Mouse (Mus musculus): ENCODE data around the gene Cklf.
"Not testable (repeated sequence)": the region's sequence is repeated elsewhere in the genome, so short reads cannot be mapped to it uniquely, and the experiment has no call there.

Cklf gene

DNA sequence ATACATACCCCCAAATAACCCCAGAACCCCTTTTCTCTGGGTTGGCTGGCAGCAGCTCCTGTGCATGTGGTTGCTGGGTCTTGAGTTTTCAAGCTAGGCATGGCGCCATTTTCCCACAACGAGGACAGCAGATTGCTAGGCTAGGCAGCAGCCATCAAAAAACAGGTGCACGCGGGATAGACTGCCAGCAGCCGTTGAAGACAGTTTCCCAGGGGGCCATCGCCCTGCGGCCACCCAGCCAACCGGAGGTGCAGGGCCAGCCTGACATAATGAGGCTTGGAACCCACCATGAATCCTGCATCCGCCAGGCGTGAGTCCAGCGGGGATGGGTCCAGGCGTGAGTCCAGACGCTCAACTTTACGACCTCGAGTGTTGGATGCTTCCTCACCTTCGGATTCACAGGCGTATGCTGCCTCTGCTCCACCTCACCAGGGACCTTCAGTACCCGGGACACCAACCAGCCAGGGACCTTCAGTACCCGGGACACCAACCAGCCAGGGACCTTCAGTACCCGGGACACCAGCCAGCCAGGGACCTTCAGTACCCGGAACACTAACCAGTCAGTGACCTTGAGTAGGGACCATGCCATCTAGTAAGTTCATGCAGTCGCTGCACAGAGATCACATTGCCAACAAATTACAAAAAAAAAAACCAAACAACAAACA is 13.7 kb downstream of the Cklf start:
- DNase-seq (ENCODE audit: low spot score), result not testable (repeated sequence)

- DNase-seq (ENCODE audit: low spot score), result no peak
Measured at GRCm38 (mm10) chr8:104268368-104268767, 17.7 kb downstream of the Cklf start.

- DNase-seq (ENCODE audit: low spot score), result no peak
Measured at GRCm38 (mm10) chr8:104268937-104269440, 18.3 kb downstream of the Cklf start.

- not testable (repeated sequence) for DNase-seq (ENCODE audit: low spot score)
Measured at GRCm38 (mm10) chr8:104293081-104293480, 42.4 kb downstream of the Cklf start, which contains the start of gene Cmtm2a. Cmtm2a (minus strand) TSS chr8:104293181.

GRCm38 (mm10) chr8:104294396-104294795 is 43.7 kb downstream of the Cklf start:
- no peak for DNase-seq (ENCODE audit: low spot score)

DNA sequence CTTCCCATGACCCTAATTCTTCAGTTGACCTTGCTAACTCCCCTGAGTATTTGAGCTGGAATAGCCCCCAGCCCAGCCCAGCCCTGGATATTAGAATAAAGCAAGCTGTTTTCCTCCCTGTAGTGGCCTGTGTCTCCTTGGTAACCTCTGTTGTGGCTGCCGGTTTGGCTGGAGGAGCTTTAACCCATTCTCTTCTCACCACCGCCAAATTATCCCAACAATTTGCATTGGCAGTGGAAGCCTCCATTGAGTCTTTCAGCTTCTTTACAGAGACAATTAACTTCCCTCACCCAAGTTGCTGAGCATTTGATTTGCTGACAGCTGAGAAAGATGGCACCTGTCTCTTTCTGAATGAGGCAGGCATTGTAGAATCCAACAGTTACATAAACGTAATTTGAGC is 50.9 kb downstream of the Cklf start:
- DNase-seq (ENCODE audit: low spot score), result not testable (repeated sequence)

GRCm38 (mm10) chr8:104302536-104302935 is 51.9 kb downstream of the Cklf start:
- not testable (repeated sequence) for DNase-seq (ENCODE audit: low spot score)

DNA sequence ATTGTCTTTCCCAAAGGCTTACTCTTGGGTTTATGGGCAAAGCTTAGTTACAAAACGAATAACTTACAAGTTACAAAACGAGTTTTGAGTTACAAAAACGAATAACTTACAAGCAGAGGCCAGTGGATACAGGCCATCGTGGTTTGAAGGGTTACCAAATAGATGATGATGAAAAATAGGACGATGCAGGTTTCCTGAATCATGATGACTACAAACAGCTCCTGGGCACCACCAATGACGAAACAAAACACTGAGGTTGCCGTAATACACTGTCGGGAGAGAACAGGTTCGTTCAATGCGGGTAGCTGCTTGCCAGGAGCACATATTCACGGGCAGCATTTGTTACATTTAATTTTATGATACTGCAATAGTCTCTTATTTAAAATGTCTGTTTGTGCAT is 54.3 kb downstream of the Cklf start:
- no peak for DNase-seq (ENCODE audit: low spot score)

GRCm38 (mm10) chr8:104308341-104308740 is 57.7 kb downstream of the Cklf start:
- DNase-seq (ENCODE audit: low spot score), result not testable (repeated sequence)

- DNase-seq (ENCODE audit: low spot score), result not testable (repeated sequence)
Measured at GRCm38 (mm10) chr8:104309441-104310155, 58.9 kb downstream of the Cklf start, which contains the start of the genes Gm45711 and Cmtm1. Gm45711 (minus strand) TSS chr8:104310081. Cmtm1 (minus strand) TSS chr8:104310145.

DNA sequence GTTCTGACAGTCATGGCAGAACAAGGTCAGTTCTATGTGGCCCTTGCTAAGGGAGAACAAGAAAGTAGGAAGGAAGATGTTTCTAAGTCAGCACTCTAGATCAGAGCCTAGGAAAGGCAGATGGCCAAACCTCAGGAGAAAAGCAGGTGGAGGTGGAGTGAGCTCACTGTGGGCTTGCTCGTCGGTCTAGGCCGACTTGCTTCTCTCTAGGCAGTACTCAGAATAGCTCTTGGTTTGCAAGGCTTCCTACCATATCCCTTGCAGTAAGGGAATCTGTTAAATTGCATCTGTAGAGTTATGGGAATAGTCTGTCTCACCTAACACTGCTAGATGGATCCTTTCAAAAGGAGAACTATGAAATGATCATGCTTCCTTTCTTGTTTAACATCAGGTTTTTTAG is 61.4 kb downstream of the Cklf start:
- not testable (repeated sequence) for DNase-seq (ENCODE audit: low spot score)

DNA sequence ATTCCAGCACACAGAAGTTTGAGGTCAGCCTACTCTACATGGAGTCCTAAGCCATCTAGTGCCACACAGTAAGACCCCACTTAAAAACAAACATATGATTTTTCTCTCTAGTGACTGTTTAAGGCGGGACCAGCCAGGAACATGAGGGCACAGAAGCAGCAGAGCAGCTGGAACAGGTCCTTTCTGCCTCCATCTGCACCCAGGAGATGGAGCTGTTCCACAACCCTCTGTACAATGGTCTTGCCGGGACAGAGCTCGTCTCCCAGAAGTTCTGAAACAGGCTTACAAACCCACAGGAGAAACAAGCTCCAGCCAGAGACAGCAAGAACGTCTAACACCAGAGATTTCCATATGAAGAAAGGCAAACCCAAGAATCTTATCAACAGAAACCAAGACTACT is 62.6 kb downstream of the Cklf start:
- no peak for DNase-seq (ENCODE audit: low spot score)
